In the genomic region with DNA sequence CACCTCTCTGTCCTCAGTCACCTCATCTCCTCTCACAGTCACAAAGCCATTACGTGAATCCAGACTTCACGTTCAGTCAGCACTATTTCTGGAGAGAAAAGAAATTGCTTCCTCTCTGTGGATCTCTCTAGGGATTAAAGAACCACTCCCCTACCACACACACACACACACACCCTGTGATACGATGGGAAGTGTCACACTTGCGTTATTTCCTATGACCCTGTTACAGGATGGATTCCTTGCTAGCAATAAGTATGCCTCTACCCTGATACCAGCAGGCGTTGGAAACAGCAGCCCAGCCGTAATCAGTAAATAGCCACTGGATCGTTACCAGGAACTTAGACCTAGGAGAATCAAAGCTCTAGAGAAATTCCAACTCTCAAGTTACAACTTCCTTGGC, we compare ENCODE assay signal across 17 mouse cellular contexts. TPM values are rescaled to one million over a fixed set of nuclear protein-coding genes. Genes with fewer than 3 reads are reported as not detected.
A peak's percentile ranks its signal among the peaks of the same experiment; 100 is the strongest.
DNase-seq lines count a peak whose midpoint lies in the region; ATAC-seq lines count a peak whose summit lies in the region.
"Had no signal": no experiment of that assay in that cellular context is flagged by ENCODE, and none has a peak within 500 bp of the region (broad histone marks: within the 10 kb centered on the region; RNA-seq: fewer than 3 reads in every experiment).

No protein-coding gene starts in this region.

- H3K9ac ChIP-seq in midbrain, embryonic 11.5 days (ENCODE audit: low read length): no peak overlapping the region
- no peak overlapping the region for H3K9ac ChIP-seq in midbrain, embryonic 14.5 days (replicated peaks; ENCODE audit: low read length)
- H3K9ac ChIP-seq: embryonic facial prominence, embryonic 15.5 days; forebrain, embryonic 13.5 days; liver, embryonic 14.5 days; neural tube, embryonic 15.5 days had no signal

- DNase-seq in adrenal gland, postnatal 10 days: peak; percentile 50
- DNase-seq in adrenal gland, adult 18-20 months (ENCODE audit: low spot score in 2 of 2): no peak
- peak; percentile 72 for DNase-seq in midbrain, embryonic 11.5 days (ENCODE audit: low spot score, missing footprints)
- DNase-seq in midbrain, embryonic 14.5 days: no peak
- peak; percentile 44 to 49 for DNase-seq in kidney, adult 8-10 months
- no peak for DNase-seq in frontal cortex, postnatal 36 days (ENCODE audit: low spot score in 2 of 2)
- DNase-seq in natural killer cell, adult 2 months (ENCODE audit: low spot score in 2 of 2): no peak
- DNase-seq: spleen, adult 18-20 months; thymus, postnatal 36 days had no signal

- no peak overlapping the region for H3K27ac ChIP-seq in midbrain, embryonic 11.5 days (ENCODE audit: low read depth, low read length)
- no peak overlapping the region for H3K27ac ChIP-seq in midbrain, embryonic 14.5 days (replicated peaks; ENCODE audit: low read depth, low read length)
- H3K27ac ChIP-seq: embryonic facial prominence, embryonic 15.5 days; forebrain, embryonic 13.5 days; limb, embryonic 10.5 days; liver, embryonic 14.5 days; neural tube, embryonic 15.5 days; stomach, postnatal 0 days had no signal

- H3K36me3 ChIP-seq in midbrain, embryonic 11.5 days (ENCODE audit: control insufficient read depth, insufficient read depth, low read length): no peaks in the 10 kb centered on the region
- H3K36me3 ChIP-seq in midbrain, embryonic 14.5 days (ENCODE audit: control insufficient read depth, insufficient read depth, low read length): no peaks in the 10 kb centered on the region
- H3K36me3 ChIP-seq: embryonic facial prominence, embryonic 15.5 days; limb, embryonic 10.5 days; neural tube, embryonic 15.5 days had no signal

- no peaks in the 10 kb centered on the region for H3K9me3 ChIP-seq in midbrain, embryonic 11.5 days (ENCODE audit: control insufficient read depth, low read length)
- H3K9me3 ChIP-seq in midbrain, embryonic 14.5 days (ENCODE audit: control insufficient read depth, low read length): no peaks in the 10 kb centered on the region
- H3K9me3 ChIP-seq: embryonic facial prominence, embryonic 15.5 days; forebrain, embryonic 13.5 days; limb, embryonic 10.5 days; neural tube, embryonic 15.5 days had no signal

- 67% methylated on average over 7 of the region's 7 CpGs for WGBS in midbrain, embryonic 11.5 days
- WGBS in midbrain, embryonic 14.5 days: 65% methylated on average over 7 of the region's 7 CpGs

- no peak overlapping the region for H3K4me2 ChIP-seq in midbrain, embryonic 11.5 days
- H3K4me2 ChIP-seq in midbrain, embryonic 14.5 days (ENCODE audit: low read length): no peak overlapping the region
- H3K4me2 ChIP-seq: embryonic facial prominence, embryonic 15.5 days; forebrain, embryonic 13.5 days; neural tube, embryonic 15.5 days had no signal

- no peak for ATAC-seq in midbrain, embryonic 11.5 days (ENCODE audit: low FRiP score)
- ATAC-seq in midbrain, embryonic 14.5 days (ENCODE audit: low FRiP score, low TSS enrichment): no peak
- no peak for ATAC-seq in megakaryocyte, adult 5-6 weeks (ENCODE audit: poor library complexity, severe bottlenecking)
- ATAC-seq: forebrain, embryonic 13.5 days; Patski had no signal

- no peaks in the 10 kb centered on the region for H3K27me3 ChIP-seq in midbrain, embryonic 11.5 days (ENCODE audit: control insufficient read depth, insufficient read depth, low read length)
- no peaks in the 10 kb centered on the region for H3K27me3 ChIP-seq in midbrain, embryonic 14.5 days (ENCODE audit: control insufficient read depth, insufficient read depth, low read length)
- H3K27me3 ChIP-seq: embryonic facial prominence, embryonic 15.5 days; neural tube, embryonic 15.5 days had no signal

- peaks cover 5% of the 10 kb centered on the region for H3K4me1 ChIP-seq in midbrain, embryonic 11.5 days (ENCODE audit: control insufficient read depth, insufficient read depth, low read length)
- peaks cover 4% of the 10 kb centered on the region; the same call in 1 of the 2 replicates for H3K4me1 ChIP-seq in midbrain, embryonic 14.5 days (ENCODE audit: control insufficient read depth, insufficient read depth, low read length)

- H3K4me3 ChIP-seq in midbrain, embryonic 11.5 days (ENCODE audit: low read depth, low read length): no peak overlapping the region
- no peak overlapping the region for H3K4me3 ChIP-seq in midbrain, embryonic 14.5 days (replicated peaks; ENCODE audit: low read depth, low read length)
- H3K4me3 ChIP-seq: embryonic facial prominence, embryonic 15.5 days; forebrain, embryonic 13.5 days; limb, embryonic 10.5 days; neural tube, embryonic 15.5 days had no signal

RNA-seq across cellular contexts. Expression of a gene that starts 3.6 kb away (rescaled TPM):
- total RNA-seq in adrenal gland, postnatal 10 days (2021): 100 to 1,000 TPM; 187 to 219 TPM
- total RNA-seq in adrenal gland, adult 18-20 months (2021): 100 to 1,000 TPM; 141 to 179 TPM
- 53.2 and 64.8 TPM in 2 replicates for polyA plus RNA-seq in midbrain, embryonic 11.5 days (2014; fragmentation: Nextera tagmentation; extraction: Ambion mirVana)
- 63.6 and 69.5 TPM in 2 replicates for polyA plus RNA-seq in midbrain, embryonic 14.5 days (2014; fragmentation: Nextera tagmentation; extraction: Ambion mirVana)
- total RNA-seq in megakaryocyte, adult 5-6 weeks (2015): not detected in 2 replicates
- not detected in 2 replicates for total RNA-seq in megakaryocyte, adult 5-6 weeks (2017)

Comparison
In these comparisons a context has a peak if more than half of its experiments do, and no peak if none do; other contexts are left out.
1. DNase-seq: peak in adrenal gland, postnatal 10 days (single experiment), midbrain, embryonic 11.5 days (single experiment) and kidney, adult 8-10 months (2 of 2); none in adrenal gland, adult 18-20 months (0 of 2), midbrain, embryonic 14.5 days (single experiment), frontal cortex, postnatal 36 days (0 of 2) and natural killer cell, adult 2 months (0 of 2).
2. RNA of a gene that starts 3.6 kb away (total RNA-seq): 187 to 219 TPM in adrenal gland, postnatal 10 days and 141 to 179 TPM in adrenal gland, adult 18-20 months; not detected in megakaryocyte, adult 5-6 weeks; every median in the first group is over 100 times any median in the second.